In genomic region chr17:68230484-68230883, GRCm38 (mm10) we compare ENCODE assay signal across 25 mouse cellular contexts. TPM values are rescaled to one million over a fixed set of nuclear protein-coding genes. Genes with fewer than 3 reads are reported as not detected.
A peak's percentile ranks its signal among the peaks of the same experiment; 100 is the strongest.
DNase-seq lines count a peak whose midpoint lies in the region; ATAC-seq and TF ChIP-seq lines count a peak whose summit lies in the region.
"Had no signal": no experiment of that assay in that cellular context is flagged by ENCODE, and none has a peak within 500 bp of the region (broad histone marks: within the 10 kb centered on the region; RNA-seq: fewer than 3 reads in every experiment).

No protein-coding gene starts in this region.

- no peak overlapping the region for H3K27ac ChIP-seq in lung, postnatal 0 days (ENCODE audit: low read length)
- H3K27ac ChIP-seq: embryonic facial prominence, embryonic 15.5 days; forebrain, embryonic 10.5 days; hindbrain, embryonic 12.5 days had no signal

- peak; percentile 23 to 42 for DNase-seq in frontal cortex, adult 2 months (ENCODE audit: extremely low spot score in 1 of 2, low spot score in 1 of 2)
- no peak for DNase-seq in frontal cortex, postnatal 14 days (ENCODE audit: low spot score in 2 of 2)
- DNase-seq in left cerebral cortex, adult 11 months (ENCODE audit: low spot score): peak; percentile 6
- DNase-seq in left cerebral cortex, adult 8-10 months (ENCODE audit: low spot score in 2 of 2): no peak
- peak; percentile 47 for DNase-seq in lung, postnatal 0 days (ENCODE audit: low spot score)
- no peak for DNase-seq in lung, postnatal 10 days
- peak; percentile 42 for DNase-seq in telencephalon, adult 2 months (ENCODE audit: low read depth, low spot score)
- DNase-seq: adrenal gland, postnatal 14 days; cerebellum, adult 18-20 months; cerebellum, adult 9-11 months; cerebellum, postnatal 36 days; gastrocnemius, postnatal 36 days; heart, postnatal 36 days had no signal

- no peak for ATAC-seq in lung, postnatal 0 days
- ATAC-seq: activated CD4-positive, CD25-positive, alpha-beta regulatory T cell, adult 4 months; forebrain, embryonic 14.5 days; hindbrain, embryonic 16.5 days; inflammation-experienced regulatory T-cells, adult 6 months; Patski had no signal

- no peaks in the 10 kb centered on the region for H3K36me3 ChIP-seq in lung, postnatal 0 days (ENCODE audit: insufficient read depth, low read length)
- H3K36me3 ChIP-seq: embryonic facial prominence, embryonic 15.5 days; forebrain, embryonic 10.5 days; heart, embryonic 12.5 days; hindbrain, embryonic 12.5 days had no signal

- no peak overlapping the region for H3K9ac ChIP-seq in lung, postnatal 0 days (replicated peaks; ENCODE audit: low read depth)
- H3K9ac ChIP-seq: embryonic facial prominence, embryonic 15.5 days; heart, embryonic 12.5 days; hindbrain, embryonic 12.5 days had no signal

- no peaks in the 10 kb centered on the region for H3K9me3 ChIP-seq in lung, postnatal 0 days (ENCODE audit: low read length)
- H3K9me3 ChIP-seq: embryonic facial prominence, embryonic 15.5 days; forebrain, embryonic 10.5 days; heart, embryonic 12.5 days; hindbrain, embryonic 12.5 days had no signal

- H3K4me3 ChIP-seq in lung, postnatal 0 days (ENCODE audit: low read depth, low read length): no peak overlapping the region
- H3K4me3 ChIP-seq: embryonic facial prominence, embryonic 15.5 days; erythroblast, embryonic 14.5 days; forebrain, embryonic 10.5 days; heart, embryonic 12.5 days; hindbrain, embryonic 12.5 days had no signal

- no peak overlapping the region for H3K4me2 ChIP-seq in lung, postnatal 0 days (replicated peaks; ENCODE audit: low read depth, low read length)
- H3K4me2 ChIP-seq: embryonic facial prominence, embryonic 15.5 days; heart, embryonic 12.5 days; hindbrain, embryonic 12.5 days had no signal

- WGBS in lung, postnatal 0 days: 62% methylated on average over 4 of the region's 4 CpGs

- H3K4me1 ChIP-seq in lung, postnatal 0 days (ENCODE audit: insufficient read depth, low read depth, low read length): no peaks in the 10 kb centered on the region
- H3K4me1 ChIP-seq: embryonic facial prominence, embryonic 15.5 days; forebrain, embryonic 10.5 days; heart, embryonic 12.5 days; hindbrain, embryonic 12.5 days had no signal

- no peak for TF ChIP-seq EP300 in lung, postnatal 0 days (IDR thresholded peaks at IDR 0.05)

- no peak for TF ChIP-seq CTCF in lung, postnatal 0 days (IDR thresholded peaks at IDR 0.05)

- no peaks in the 10 kb centered on the region for H3K27me3 ChIP-seq in lung, postnatal 0 days (replicated peaks; ENCODE audit: insufficient read depth, low read length)
- H3K27me3 ChIP-seq: CH12.LX; embryonic facial prominence, embryonic 15.5 days; heart, embryonic 12.5 days; hindbrain, embryonic 12.5 days; Patski had no signal

RNA-seq across cellular contexts. Expression of gene L3mbtl4, which starts 43.1 kb away (rescaled TPM):
- polyA plus RNA-seq in frontal cortex, adult 2 months (2012; rRNA removed): 1.3 and 1.5 TPM in 2 replicates
- total RNA-seq in left cerebral cortex, adult 8-10 months (2022): 1 to 10 TPM; 2.3 to 3.0 (median 2.6) TPM
- 0.05 and 0.08 TPM in 2 replicates for polyA plus RNA-seq in lung, postnatal 0 days (2015; fragmentation: Nextera tagmentation; extraction: Ambion mirVana)
- total RNA-seq: CH12.LX; heart, postnatal 36 days had no signal
- polyA plus RNA-seq: activated CD4-positive, CD25-positive, alpha-beta regulatory T cell, adult 4 months; embryonic facial prominence, embryonic 15.5 days; erythroblast, embryonic 14.5 days; heart, embryonic 16.5 days had no signal

Comparison
In these comparisons a context has a peak if more than half of its experiments do, and no peak if none do; other contexts are left out.
1. DNase-seq: peak in frontal cortex, adult 2 months (2 of 2), left cerebral cortex, adult 11 months (single experiment), lung, postnatal 0 days (single experiment) and telencephalon, adult 2 months (single experiment); none in frontal cortex, postnatal 14 days (0 of 2), left cerebral cortex, adult 8-10 months (0 of 2) and lung, postnatal 10 days (single experiment).